Mouse (Mus musculus) heart, adult 2 months (tissue): ENCODE measurements at regions not wholly inside any gene's neighbourhood (a gene's known extent, or its start where the extent isn't known, plus 50 kb on each side); places are given as distances from the start of the nearest gene placed in this dataset.

Experiments
- CTCF ChIP-seq: fragments of 200-600 bp; IDR thresholded peaks from 2 replicates; pipeline ENCODE4 v1.8.1; 2022; ENCODE audit warnings: antibody characterized with exemption, mild to moderate bottlenecking, moderate library complexity
- EP300 ChIP-seq: fragments of 200-500 bp; IDR thresholded peaks from 2 replicates; pipeline ENCODE4 v1.6.1; 2011; ENCODE audit warnings: low read depth, low read length, control low read depth; ENCODE audit not compliant: insufficient read depth

DNA sequence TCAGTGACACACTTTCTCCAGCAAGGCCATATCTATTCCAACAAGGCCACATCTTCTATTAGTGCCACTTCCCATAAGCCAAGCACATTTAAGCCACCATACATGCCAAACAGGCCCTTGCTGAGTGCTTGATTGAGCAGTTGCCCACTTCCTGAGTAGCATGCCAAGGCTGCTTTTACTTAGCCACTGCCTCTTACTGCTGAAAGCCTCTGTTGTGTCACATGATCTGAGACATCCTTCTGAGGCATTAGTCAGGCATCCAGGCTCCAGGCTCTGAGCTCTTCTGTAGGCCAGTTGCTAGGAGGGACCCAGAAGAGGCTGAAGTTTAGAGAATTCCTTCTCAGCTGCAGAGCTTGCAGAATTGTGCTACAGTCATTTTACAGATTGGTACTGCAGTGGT is 165.8 kb upstream of the Inhba start:
- TF ChIP-seq CTCF (no peak), EP300 (no peak)
